Mouse (Mus musculus) kidney, postnatal 10 days (tissue): ENCODE measurements around the gene Il1rl2.

Experiments
- DNase-seq: peaks from one replicate; pipeline ENCODE4 v3.0.0; 2021; ENCODE audit warnings: mixed read lengths

Il1rl2 gene

GRCm38 (mm10) chr1:40382841-40383240 lies 58.4 kb downstream of the Il1rl2 start:
- no peak for DNase-seq

GRCm38 (mm10) chr1:40384931-40385545 lies 60.6 kb downstream of the Il1rl2 start:
- no peak for DNase-seq

- no peak for DNase-seq
These were observed 67.0 kb downstream of the Il1rl2 start for GRCm38 (mm10) chr1:40391374-40391773.

GRCm38 (mm10) chr1:40392535-40392934 lies 68.1 kb downstream of the Il1rl2 start:
- DNase-seq = no peak

GRCm38 (mm10) chr1:40393214-40393613 lies 68.8 kb downstream of the Il1rl2 start:
- no peak for DNase-seq

- no peak for DNase-seq
These were observed 75.2 kb downstream of the Il1rl2 start for GRCm38 (mm10) chr1:40399639-40400038.

GRCm38 (mm10) chr1:40404682-40405081 lies 80.3 kb downstream of the Il1rl2 start:
- no peak for DNase-seq

- DNase-seq = no peak
These were observed 85.5 kb downstream of the Il1rl2 start for GRCm38 (mm10) chr1:40409882-40410281.

- DNase-seq = no peak
These were observed 88.6 kb downstream of the Il1rl2 start for GRCm38 (mm10) chr1:40413039-40413438.

GRCm38 (mm10) chr1:40414276-40414675 lies 89.9 kb downstream of the Il1rl2 start:
- no peak for DNase-seq

- DNase-seq = no peak
These were observed 90.7 kb downstream of the Il1rl2 start for GRCm38 (mm10) chr1:40414863-40415656.

GRCm38 (mm10) chr1:40417034-40417433 lies 92.6 kb downstream of the Il1rl2 start:
- DNase-seq = no peak
